Mouse (Mus musculus): ENCODE results near the gene C1s1. TPM values are rescaled to one million over a fixed set of nuclear protein-coding genes. Genes with fewer than 3 reads are reported as not detected.
"Not testable (repeated sequence)": the region's sequence is repeated elsewhere in the genome, so short reads cannot be mapped to it uniquely, and the experiment has no call there.

Gene C1s1
- 3.9 and 6.7 TPM in 2 replicates for polyA plus RNA-seq (2015; fragmentation: Nextera tagmentation; extraction: Ambion mirVana)

DNA sequence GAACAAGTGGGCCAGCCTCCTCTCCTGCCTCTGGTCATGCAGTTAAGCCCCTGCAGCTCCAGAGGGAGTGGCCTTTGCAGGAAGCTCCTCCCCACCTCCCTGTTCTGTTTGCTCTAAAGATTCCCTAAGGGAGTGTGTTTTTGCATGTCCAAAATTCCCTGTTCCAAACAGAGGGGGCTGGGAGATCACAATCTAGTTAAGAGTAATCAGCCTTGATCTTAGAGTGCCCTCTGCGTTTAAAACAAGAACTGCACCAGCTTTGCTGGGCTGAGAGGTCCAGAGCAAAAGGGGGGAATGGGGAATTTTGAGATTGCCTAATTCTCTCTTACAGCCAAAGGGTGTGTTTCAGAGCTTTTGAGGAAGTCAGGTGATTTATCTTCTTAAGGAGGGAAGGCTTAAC is at the start of gene C1s1:
TSS of gene C1s1 (minus strand) at position 76 of the 400 bp plus-strand sequence.
- H3K27me3 ChIP-seq (ENCODE audit: control insufficient read depth, insufficient read depth, low read depth, low read length); H3K27ac ChIP-seq (ENCODE audit: low read length); H3K9me3 ChIP-seq (ENCODE audit: control insufficient read depth, low read length); H3K4me2 ChIP-seq (ENCODE audit: low read depth, low read length); H3K9ac ChIP-seq (ENCODE audit: low read length); H3K36me3 ChIP-seq (ENCODE audit: control insufficient read depth, insufficient read depth, low read length); H3K4me1 ChIP-seq (replicated peaks; ENCODE audit: control insufficient read depth, insufficient read depth, low read length); H3K4me3 ChIP-seq (ENCODE audit: low read length): not testable (repeated sequence)
- ATAC-seq (ENCODE audit: low read depth) = peak; percentile 59
- WGBS = 0% methylated on average over 1 of the region's 1 CpGs

DNA sequence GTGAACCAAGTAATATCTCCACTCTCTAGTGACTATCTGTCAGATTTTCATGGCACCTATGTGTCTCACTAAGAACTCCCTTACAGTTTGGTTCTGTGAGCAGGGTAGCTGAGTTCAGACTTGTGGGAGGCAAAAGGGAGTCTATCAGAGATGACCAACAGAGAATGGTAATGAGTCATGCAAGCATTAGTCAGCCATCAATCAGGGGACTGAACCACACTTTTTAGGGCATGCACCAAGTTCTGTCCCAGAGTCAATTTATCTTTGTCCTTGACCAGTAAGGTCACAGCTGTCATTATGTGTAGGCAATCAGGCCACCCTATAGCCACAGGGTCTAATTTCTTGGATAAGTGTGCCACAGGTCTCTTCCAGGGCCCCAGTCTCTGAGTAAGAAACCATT is 46.6 kb upstream of the C1s1 start:
- H3K4me1 ChIP-seq (replicated peaks; ENCODE audit: control insufficient read depth, insufficient read depth, low read length) = no peaks in the 10 kb centered on the region
- no peaks in the 10 kb centered on the region for H3K9me3 ChIP-seq (ENCODE audit: control insufficient read depth, low read length)
- no peak overlapping the region for H3K9ac ChIP-seq (ENCODE audit: low read length)
- no peak for ATAC-seq (ENCODE audit: low read depth)
- no peak overlapping the region for H3K4me3 ChIP-seq (ENCODE audit: low read length)
- H3K27ac ChIP-seq (ENCODE audit: low read length) = no peak overlapping the region
- no peaks in the 10 kb centered on the region for H3K36me3 ChIP-seq (ENCODE audit: control insufficient read depth, insufficient read depth, low read length)
- no peaks in the 10 kb centered on the region for H3K27me3 ChIP-seq (ENCODE audit: control insufficient read depth, insufficient read depth, low read depth, low read length)
- H3K4me2 ChIP-seq (ENCODE audit: low read depth, low read length) = no peak overlapping the region

DNA sequence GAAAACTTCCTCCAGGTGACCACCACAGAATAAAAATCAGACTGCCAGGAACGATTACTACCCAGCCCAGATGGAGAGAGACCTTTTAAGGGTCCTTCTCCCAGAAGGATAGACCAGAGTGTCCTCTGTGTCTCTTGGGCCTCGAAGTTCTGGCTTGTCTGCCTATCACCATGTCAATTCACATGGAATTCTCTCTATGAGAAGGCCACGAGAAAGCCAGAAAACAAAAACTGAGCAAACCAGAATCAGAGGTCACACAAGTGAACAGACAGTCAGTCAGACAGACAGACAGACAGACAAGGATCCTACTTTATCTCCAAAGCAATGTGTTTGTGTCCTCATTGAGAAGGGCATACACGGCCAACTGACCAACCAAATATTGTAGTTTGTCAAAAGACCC is 44.1 kb upstream of the C1s1 start:
- H3K9me3 ChIP-seq (ENCODE audit: control insufficient read depth, low read length) = no peaks in the 10 kb centered on the region
- no peaks in the 10 kb centered on the region for H3K4me1 ChIP-seq (replicated peaks; ENCODE audit: control insufficient read depth, insufficient read depth, low read length)
- WGBS = 60% methylated on average over 4 of the region's 4 CpGs
- no peak overlapping the region for H3K4me3 ChIP-seq (ENCODE audit: low read length)
- H3K27ac ChIP-seq (ENCODE audit: low read length) = no peak overlapping the region
- H3K36me3 ChIP-seq (ENCODE audit: control insufficient read depth, insufficient read depth, low read length) = no peaks in the 10 kb centered on the region
- H3K27me3 ChIP-seq (ENCODE audit: control insufficient read depth, insufficient read depth, low read depth, low read length) = no peaks in the 10 kb centered on the region
- no peak overlapping the region for H3K4me2 ChIP-seq (ENCODE audit: low read depth, low read length)
- ATAC-seq (ENCODE audit: low read depth) = no peak
- H3K9ac ChIP-seq (ENCODE audit: low read length) = no peak overlapping the region

DNA sequence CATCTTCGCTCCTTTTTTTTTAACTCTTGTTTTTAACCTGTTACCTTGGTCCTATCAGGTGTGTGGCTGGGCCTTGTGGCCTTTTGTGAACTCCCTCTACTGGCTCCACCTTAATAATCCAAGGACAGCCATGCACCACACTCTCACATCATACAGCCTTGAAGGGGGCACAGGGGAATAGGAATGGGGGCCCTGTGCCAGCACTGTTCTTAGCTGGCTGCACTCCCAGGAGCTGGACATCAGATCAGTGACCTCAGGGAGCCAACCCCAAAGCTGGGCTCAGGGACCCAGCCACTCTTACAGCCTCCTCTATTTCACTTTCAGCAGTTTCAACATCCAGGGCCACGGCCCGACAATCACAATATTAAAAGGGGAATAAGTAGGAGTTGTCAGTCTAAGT is 43.6 kb upstream of the C1s1 start:
- ATAC-seq (ENCODE audit: low read depth) = no peak
- no peak overlapping the region for H3K27ac ChIP-seq (ENCODE audit: low read length)
- no peaks in the 10 kb centered on the region for H3K4me1 ChIP-seq (replicated peaks; ENCODE audit: control insufficient read depth, insufficient read depth, low read length)
- H3K4me2 ChIP-seq (ENCODE audit: low read depth, low read length) = no peak overlapping the region
- no peaks in the 10 kb centered on the region for H3K36me3 ChIP-seq (ENCODE audit: control insufficient read depth, insufficient read depth, low read length)
- H3K9me3 ChIP-seq (ENCODE audit: control insufficient read depth, low read length) = no peaks in the 10 kb centered on the region
- H3K27me3 ChIP-seq (ENCODE audit: control insufficient read depth, insufficient read depth, low read depth, low read length) = no peaks in the 10 kb centered on the region
- 59% methylated on average over 3 of the region's 3 CpGs for WGBS
- H3K9ac ChIP-seq (ENCODE audit: low read length) = no peak overlapping the region
- H3K4me3 ChIP-seq (ENCODE audit: low read length) = no peak overlapping the region

DNA sequence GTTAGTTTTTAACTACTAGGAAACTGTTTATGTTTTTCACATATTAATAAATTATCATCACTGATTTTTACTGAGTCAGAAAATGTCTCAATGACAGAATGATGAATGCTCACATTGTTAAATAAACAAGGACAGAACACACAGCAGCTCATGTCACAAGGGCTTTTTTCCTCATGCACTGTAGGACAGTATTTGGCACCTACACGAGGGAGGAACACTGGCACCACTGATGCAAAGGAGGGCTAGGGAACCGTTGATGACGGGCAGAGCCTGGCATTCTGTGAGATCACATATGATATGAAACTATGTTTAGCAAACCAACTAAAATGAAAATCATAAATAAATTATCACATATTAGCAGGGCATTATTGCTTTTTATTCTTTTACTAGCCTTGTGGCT is 42.8 kb upstream of the C1s1 start:
- 39% methylated on average over 3 of the region's 3 CpGs for WGBS
- Histone ChIP-seq H3K9ac (ENCODE audit: low read length) (no peak overlapping the region), H3K4me1 (replicated peaks; ENCODE audit: control insufficient read depth, insufficient read depth, low read length) (no peaks in the 10 kb centered on the region), H3K4me2 (ENCODE audit: low read depth, low read length) (no peak overlapping the region), H3K27me3 (ENCODE audit: control insufficient read depth, insufficient read depth, low read depth, low read length) (no peaks in the 10 kb centered on the region), H3K36me3 (ENCODE audit: control insufficient read depth, insufficient read depth, low read length) (no peaks in the 10 kb centered on the region), H3K27ac (ENCODE audit: low read length) (no peak overlapping the region), H3K9me3 (ENCODE audit: control insufficient read depth, low read length) (no peaks in the 10 kb centered on the region), H3K4me3 (ENCODE audit: low read length) (no peak overlapping the region)
- ATAC-seq (ENCODE audit: low read depth) = no peak

DNA sequence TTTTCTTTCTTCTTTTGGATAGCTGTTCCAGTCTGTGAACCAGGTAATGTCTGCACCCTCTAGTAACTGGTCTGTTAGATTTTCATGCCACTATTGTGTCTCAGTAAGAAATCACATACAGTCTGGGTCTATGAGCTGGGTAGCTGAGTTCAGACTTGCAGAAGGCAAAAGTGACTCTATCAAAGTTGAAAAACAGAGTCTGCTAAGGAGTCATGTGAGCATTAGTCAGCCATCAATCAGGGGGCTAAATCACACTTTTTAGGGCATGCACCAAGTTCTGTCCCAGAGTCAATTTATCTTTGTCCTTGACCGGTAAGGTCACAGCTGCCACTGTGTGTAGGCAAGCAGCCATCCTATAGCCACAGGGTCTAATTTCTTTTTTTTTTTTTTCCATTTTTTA is 40.1 kb upstream of the C1s1 start:
- Histone ChIP-seq H3K4me2 (ENCODE audit: low read depth, low read length) (no peak overlapping the region), H3K9me3 (ENCODE audit: control insufficient read depth, low read length) (no peaks in the 10 kb centered on the region), H3K4me3 (ENCODE audit: low read length) (no peak overlapping the region), H3K27ac (ENCODE audit: low read length) (no peak overlapping the region), H3K27me3 (ENCODE audit: control insufficient read depth, insufficient read depth, low read depth, low read length) (no peaks in the 10 kb centered on the region), H3K36me3 (ENCODE audit: control insufficient read depth, insufficient read depth, low read length) (no peaks in the 10 kb centered on the region), H3K4me1 (replicated peaks; ENCODE audit: control insufficient read depth, insufficient read depth, low read length) (no peaks in the 10 kb centered on the region), H3K9ac (ENCODE audit: low read length) (no peak overlapping the region)
- 87% methylated on average over 1 of the region's 1 CpGs for WGBS
- no peak for ATAC-seq (ENCODE audit: low read depth)

DNA sequence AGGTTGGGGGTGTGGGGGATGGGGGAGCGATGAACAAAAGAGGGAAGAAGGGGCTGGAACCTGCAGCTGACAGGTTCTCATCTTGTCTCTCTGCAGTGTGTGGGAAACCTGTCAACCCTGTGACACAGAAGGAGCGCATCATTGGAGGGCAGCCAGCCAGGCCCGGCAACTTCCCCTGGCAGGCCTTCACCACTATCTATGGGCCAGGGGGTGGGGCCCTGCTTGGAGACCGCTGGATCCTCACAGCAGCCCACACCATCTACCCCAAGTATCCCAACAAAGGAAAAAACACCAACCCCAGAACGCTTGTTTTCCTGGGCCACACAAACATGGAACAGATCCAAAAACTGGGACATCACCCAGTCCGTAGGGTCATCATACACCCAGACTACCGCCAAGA is 38.0 kb upstream of the C1s1 start:
- H3K4me1 ChIP-seq (replicated peaks; ENCODE audit: control insufficient read depth, insufficient read depth, low read length); H3K36me3 ChIP-seq (ENCODE audit: control insufficient read depth, insufficient read depth, low read length); H3K27me3 ChIP-seq (ENCODE audit: control insufficient read depth, insufficient read depth, low read depth, low read length); H3K9ac ChIP-seq (ENCODE audit: low read length); H3K27ac ChIP-seq (ENCODE audit: low read length); H3K9me3 ChIP-seq (ENCODE audit: control insufficient read depth, low read length); H3K4me3 ChIP-seq (ENCODE audit: low read length); H3K4me2 ChIP-seq (ENCODE audit: low read depth, low read length): not testable (repeated sequence)
- ATAC-seq (ENCODE audit: low read depth) = peak; percentile 17; the same call in 1 of the 2 replicates
- WGBS = 70% methylated on average over 6 of the region's 7 CpGs

DNA sequence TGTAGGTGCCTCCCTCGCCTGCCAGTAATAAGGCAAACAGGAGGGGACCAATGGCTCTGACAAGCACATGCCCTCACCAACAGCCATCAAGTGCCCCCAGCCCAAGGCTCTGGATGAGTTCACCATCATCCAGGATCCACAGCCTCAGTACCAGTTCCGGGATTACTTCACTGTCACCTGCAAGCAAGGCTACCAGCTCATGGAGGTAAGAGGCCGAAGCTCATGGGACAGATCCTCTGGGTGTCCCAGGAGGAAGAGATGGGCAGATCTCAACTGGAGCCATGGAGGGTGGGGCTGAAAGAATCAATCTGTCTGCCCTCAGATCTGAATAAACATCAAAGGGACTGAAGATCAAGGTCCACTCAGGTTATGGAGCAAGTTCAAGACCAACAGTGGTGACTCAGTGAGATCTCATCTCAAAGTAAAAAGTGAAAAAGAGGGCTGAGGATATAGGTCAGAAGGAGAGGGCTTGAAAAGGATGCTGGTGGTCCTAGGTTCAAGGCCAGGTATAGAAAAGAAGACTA is 33.1 kb upstream of the C1s1 start:
- not testable (repeated sequence) for H3K4me1 ChIP-seq (replicated peaks; ENCODE audit: control insufficient read depth, insufficient read depth, low read length); H3K4me2 ChIP-seq (ENCODE audit: low read depth, low read length); H3K27ac ChIP-seq (ENCODE audit: low read length); ATAC-seq (ENCODE audit: low read depth); H3K9ac ChIP-seq (ENCODE audit: low read length); H3K27me3 ChIP-seq (ENCODE audit: control insufficient read depth, insufficient read depth, low read depth, low read length); H3K9me3 ChIP-seq (ENCODE audit: control insufficient read depth, low read length); H3K4me3 ChIP-seq (ENCODE audit: low read length); H3K36me3 ChIP-seq (ENCODE audit: control insufficient read depth, insufficient read depth, low read length)
- 73% methylated on average over 3 of the region's 3 CpGs for WGBS

DNA sequence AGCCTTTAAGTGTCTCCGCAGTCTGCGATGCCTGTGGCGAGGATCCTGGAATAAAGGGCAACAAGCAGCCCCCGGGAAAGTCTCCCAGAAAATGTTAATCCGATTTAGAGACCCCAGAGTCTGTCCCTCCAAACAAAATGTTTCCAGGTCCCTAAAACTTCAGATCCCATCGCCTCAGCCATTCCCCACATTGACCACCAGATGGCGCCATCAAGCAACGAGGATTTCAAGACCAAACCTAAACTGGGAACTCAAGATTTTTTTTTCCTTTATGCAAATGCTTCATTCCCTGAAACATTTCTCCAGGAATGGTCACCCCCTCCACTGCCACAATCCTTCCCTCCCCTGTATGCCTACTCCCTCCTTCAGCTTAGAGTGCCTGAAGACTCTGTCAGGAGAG is 27.9 kb upstream of the C1s1 start, which contains the start of gene C1rb:
TSS of gene C1rb (plus strand) at position 269 of the 400 bp plus-strand sequence.
- peak within 1 kb of the TSS; percentile 28; the same call in 1 of the 2 replicates for H3K9ac ChIP-seq (ENCODE audit: low read length)
- no peak within 1 kb of the TSS for H3K4me3 ChIP-seq (ENCODE audit: low read length)
- WGBS = 2% methylated on average over 8 of the region's 8 CpGs
- no peak within 1 kb of the TSS for H3K27ac ChIP-seq (ENCODE audit: low read length)
- H3K4me2 ChIP-seq (ENCODE audit: low read depth, low read length) = no peak within 1 kb of the TSS
- no peaks in the 10 kb centered on the region for H3K4me1 ChIP-seq (replicated peaks; ENCODE audit: control insufficient read depth, insufficient read depth, low read length)
- H3K36me3 ChIP-seq (ENCODE audit: control insufficient read depth, insufficient read depth, low read length) = no peaks in the 10 kb centered on the region
- no peaks in the 10 kb centered on the region for H3K9me3 ChIP-seq (ENCODE audit: control insufficient read depth, low read length)
- no peaks in the 10 kb centered on the region for H3K27me3 ChIP-seq (ENCODE audit: control insufficient read depth, insufficient read depth, low read depth, low read length)
- ATAC-seq (ENCODE audit: low read depth) = no peak

DNA sequence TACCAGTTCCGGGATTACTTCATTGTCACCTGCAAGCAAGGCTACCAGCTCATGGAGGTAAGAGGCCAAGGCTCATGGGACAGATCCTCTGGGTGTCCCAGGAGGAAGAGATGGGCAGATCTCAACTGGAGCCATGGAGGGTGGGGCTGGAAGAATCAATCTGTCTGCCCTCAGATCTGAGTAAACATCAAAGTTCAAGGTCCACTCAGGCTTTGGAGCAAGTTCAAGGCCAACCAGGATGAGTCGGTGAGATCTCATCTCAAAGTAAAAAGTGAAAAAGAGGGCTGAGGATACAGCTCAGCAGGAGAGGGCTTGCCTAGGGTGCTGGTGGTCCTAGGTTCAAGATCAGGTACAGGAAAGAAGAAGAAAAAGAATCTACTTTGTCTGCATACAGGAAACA is 19.5 kb upstream of the C1s1 start:
- H3K4me2 ChIP-seq (ENCODE audit: low read depth, low read length); ATAC-seq (ENCODE audit: low read depth); H3K9ac ChIP-seq (ENCODE audit: low read length); H3K36me3 ChIP-seq (ENCODE audit: control insufficient read depth, insufficient read depth, low read length); H3K4me1 ChIP-seq (replicated peaks; ENCODE audit: control insufficient read depth, insufficient read depth, low read length); H3K4me3 ChIP-seq (ENCODE audit: low read length); H3K9me3 ChIP-seq (ENCODE audit: control insufficient read depth, low read length); H3K27ac ChIP-seq (ENCODE audit: low read length); H3K27me3 ChIP-seq (ENCODE audit: control insufficient read depth, insufficient read depth, low read depth, low read length): not testable (repeated sequence)
- 78% methylated on average over 2 of the region's 2 CpGs for WGBS
